Mouse (Mus musculus): ENCODE results near the gene Pp2d1.

DNA sequence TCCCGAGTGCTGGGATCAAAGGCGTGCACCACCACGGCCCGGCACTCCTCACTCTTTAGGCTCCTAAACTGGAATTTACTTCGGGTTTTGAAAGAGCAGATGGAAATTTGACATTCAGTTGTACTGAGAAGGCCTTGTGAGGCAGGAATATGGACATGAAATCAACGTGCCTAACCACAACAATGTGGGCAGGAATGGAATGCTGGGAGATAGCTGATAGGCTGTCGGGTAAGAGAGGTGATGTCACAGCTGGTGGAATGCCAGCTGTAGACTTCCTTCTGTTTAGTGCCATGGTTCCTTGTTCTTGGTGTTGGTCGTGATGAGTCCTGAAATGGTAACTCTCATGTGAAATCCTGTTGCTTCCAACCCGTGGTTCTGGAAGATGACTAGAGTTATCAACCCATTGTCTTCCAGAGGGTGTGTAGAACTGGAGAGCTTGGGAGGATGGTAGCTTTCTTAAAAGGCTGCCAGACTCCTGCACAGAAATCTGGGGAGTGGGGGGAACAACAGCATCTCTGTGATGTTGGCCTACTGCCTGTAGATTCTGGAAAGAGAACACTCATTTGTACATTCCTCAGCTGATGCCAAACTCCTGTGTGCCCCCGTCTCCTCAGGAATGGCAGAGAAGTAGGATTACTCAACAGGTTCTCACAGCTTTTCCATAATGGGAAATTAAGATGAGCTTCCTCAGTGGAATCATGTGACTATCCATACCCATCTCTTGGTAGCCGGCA is 44.8 kb upstream of the Pp2d1 start:
- no peak for TF ChIP-seq CTCF (IDR thresholded peaks at IDR 0.05; ENCODE audit: low read depth, low read length)
- no peak for TF ChIP-seq POLR2A (IDR thresholded peaks at IDR 0.05; ENCODE audit: borderline replicate concordance, low read depth, low read length)
